Mouse (Mus musculus) CH12.LX (cell line): ENCODE measurements around the gene Maz. TPM values are rescaled to one million over a fixed set of nuclear protein-coding genes. Genes with fewer than 3 reads are reported as not detected.

ENCODE experiments used
- DNase-seq: peaks from one replicate; pipeline ENCODE4 v3.0.0-alpha.2; 2013; ENCODE audit errors: extremely low read depth
- H3K27ac ChIP-seq: 2 replicates; pipeline ENCODE4 v1.5.1; 2012; ENCODE audit warnings: low read depth, mild to moderate bottlenecking, control low read depth, moderate library complexity; ENCODE audit not compliant: insufficient read depth
- H3K27me3 ChIP-seq: replicated peaks from 2 replicates; pipeline ENCODE3; 2012; ENCODE audit warnings: inconsistent platforms
- H3K36me3 ChIP-seq, 2 experiments: replicated peaks in 1 of 2; 2 replicates each; pipeline versions ENCODE3 to v1.6.1; 2012; ENCODE audit warnings: inconsistent platforms in 1 of 2, low read length in 1 of 2, mild to moderate bottlenecking in 1 of 2, mixed read lengths in 1 of 2, moderate library complexity in 1 of 2; ENCODE audit not compliant: control insufficient read depth in 1 of 2, insufficient read depth in 1 of 2
- H3K4me1 ChIP-seq, 2 experiments: 2 replicates each; pipeline ENCODE4 v1.6.1; 2012; ENCODE audit warnings: inconsistent platforms in 1 of 2, moderate library complexity in 1 of 2; ENCODE audit not compliant: insufficient read depth in 2 of 2, control insufficient read depth in 1 of 2
- H3K4me2 ChIP-seq: 2 replicates; pipeline ENCODE4 v1.6.1; 2012; ENCODE audit warnings: low read depth, mild to moderate bottlenecking, control low read depth; ENCODE audit not compliant: poor library complexity, insufficient read depth, severe bottlenecking
- H3K4me3 ChIP-seq, 3 experiments: fragments of 150-350 bp in 1 of 3; sonication (generic) in 1 of 3; replicated peaks in 1 of 3; 2 replicates each; pipeline versions ENCODE3 to v1.5.1; 2011 to 2012; ENCODE audit warnings: low read depth in 2 of 3, low read length in 2 of 3, mild to moderate bottlenecking in 2 of 3, moderate library complexity in 2 of 3, control low read depth in 1 of 3, improper control_type of control experiment in 1 of 3, inconsistent platforms in 1 of 3, mixed read lengths in 1 of 3; ENCODE audit not compliant: poor library complexity in 1 of 3
- H3K79me2 ChIP-seq: replicated peaks from 2 replicates; pipeline ENCODE4 v1.6.1; 2012; ENCODE audit warnings: mild to moderate bottlenecking, moderate library complexity; ENCODE audit not compliant: control insufficient read depth, poor library complexity, insufficient read depth, severe bottlenecking; ENCODE audit errors: extremely low read depth
- H3K9ac ChIP-seq: 2 replicates; pipeline ENCODE4 v1.6.1; 2012; ENCODE audit warnings: low read depth, mild to moderate bottlenecking, control low read depth, moderate library complexity; ENCODE audit not compliant: insufficient read depth
- H3K9me3 ChIP-seq: replicated peaks from 2 replicates; pipeline ENCODE3; 2012; ENCODE audit warnings: low read length, inconsistent platforms, mixed read lengths
- CHD1 ChIP-seq: IDR thresholded peaks from 2 replicates; pipeline ENCODE4 v1.6.1; 2012; ENCODE audit warnings: low read depth, low read length, improper control_type of control experiment, inconsistent platforms
- CHD2 ChIP-seq: IDR thresholded peaks from 2 replicates; pipeline ENCODE4 v1.6.1; 2011; ENCODE audit warnings: low read length, improper control_type of control experiment
- CTCF ChIP-seq, 2 experiments: IDR thresholded peaks in 1 of 2; conservative IDR thresholded peaks in 1 of 2; 2 replicates each; pipeline ENCODE4 v1.5.1; 2011 to 2012; ENCODE audit warnings: low read depth in 2 of 2, low read length in 2 of 2, improper control_type of control experiment in 1 of 2, inconsistent platforms in 1 of 2, mild to moderate bottlenecking in 1 of 2, moderate library complexity in 1 of 2
- E2F4 ChIP-seq: IDR thresholded peaks from 2 replicates; pipeline ENCODE4 v1.6.1; 2011; ENCODE audit warnings: low read depth, low read length, improper control_type of control experiment; ENCODE audit not compliant: insufficient replicate concordance
- ELF1 ChIP-seq: IDR thresholded peaks from 2 replicates; pipeline ENCODE4 v1.6.1; 2014; ENCODE audit warnings: low read depth, mild to moderate bottlenecking, inconsistent platforms, low read length, improper control_type of control experiment
- ETS1 ChIP-seq: conservative IDR thresholded peaks from 2 replicates; pipeline ENCODE4 v1.6.1; 2012; ENCODE audit warnings: low read depth, mild to moderate bottlenecking, inconsistent platforms, low read length, improper control_type of control experiment, moderate library complexity
- HCFC1 ChIP-seq: IDR thresholded peaks from 2 replicates; pipeline ENCODE4 v1.6.1; 2012; ENCODE audit warnings: low read depth, mild to moderate bottlenecking, inconsistent platforms, low read length, improper control_type of control experiment
- IRF4 ChIP-seq: IDR thresholded peaks from 2 replicates; pipeline ENCODE4 v1.6.1; 2014; ENCODE audit warnings: low read depth, mild to moderate bottlenecking, inconsistent platforms, low read length, improper control_type of control experiment
- JUND ChIP-seq: conservative IDR thresholded peaks from 2 replicates; pipeline ENCODE4 v1.6.1; 2011; ENCODE audit warnings: low read depth, low read length, improper control_type of control experiment
- KAT2A ChIP-seq: IDR thresholded peaks from 2 replicates; pipeline ENCODE4 v1.6.1; 2012; ENCODE audit warnings: low read length, improper control_type of control experiment, inconsistent platforms; ENCODE audit not compliant: insufficient replicate concordance
- MAX ChIP-seq: IDR thresholded peaks from 2 replicates; pipeline ENCODE4 v1.6.1; 2011; ENCODE audit warnings: low read length, improper control_type of control experiment
- MAZ ChIP-seq: IDR thresholded peaks from 2 replicates; pipeline ENCODE4 v1.6.1; 2012; ENCODE audit warnings: low read depth, mild to moderate bottlenecking, inconsistent platforms, low read length, improper control_type of control experiment, moderate library complexity
- MEF2A ChIP-seq: IDR thresholded peaks from 2 replicates; pipeline ENCODE4 v1.6.1; 2014; ENCODE audit warnings: low read depth, mild to moderate bottlenecking, inconsistent platforms, low read length, improper control_type of control experiment, borderline replicate concordance
- MXI1 ChIP-seq: IDR thresholded peaks from 2 replicates; pipeline ENCODE4 v1.6.1; 2011; ENCODE audit warnings: mild to moderate bottlenecking, low read depth, low read length, improper control_type of control experiment
- MYC ChIP-seq: IDR thresholded peaks from 2 replicates; pipeline ENCODE4 v1.6.1; 2011; ENCODE audit warnings: low read depth, mild to moderate bottlenecking, improper control_type of control experiment, low read length
- NELFE ChIP-seq: IDR thresholded peaks from 2 replicates; pipeline ENCODE4 v1.6.1; 2011; ENCODE audit warnings: low read depth, low read length, improper control_type of control experiment
- NRF1 ChIP-seq: IDR thresholded peaks from 2 replicates; pipeline ENCODE4 v1.6.1; 2014; ENCODE audit warnings: low read depth, mild to moderate bottlenecking, inconsistent platforms, low read length, improper control_type of control experiment, moderate library complexity
- PAX5 ChIP-seq: IDR thresholded peaks from 2 replicates; pipeline ENCODE4 v1.6.1; 2012; ENCODE audit warnings: low read length, inconsistent platforms, mixed read lengths
- POLR2A ChIP-seq: IDR thresholded peaks from 2 replicates; pipeline ENCODE4 v1.6.1; 2011; ENCODE audit warnings: low read depth, mild to moderate bottlenecking, improper control_type of control experiment, low read length
- POLR2AphosphoS2 ChIP-seq: IDR thresholded peaks from 2 replicates; pipeline ENCODE4 v1.6.1; 2011; ENCODE audit warnings: low read depth, low read length, improper control_type of control experiment
- RAD21 ChIP-seq: IDR thresholded peaks from 2 replicates; pipeline ENCODE4 v1.6.1; 2011; ENCODE audit warnings: low read depth, mild to moderate bottlenecking, low read length, improper control_type of control experiment, moderate library complexity
- SMC3 ChIP-seq: IDR thresholded peaks from 2 replicates; pipeline ENCODE4 v1.6.1; 2011; ENCODE audit warnings: low read depth, low read length, improper control_type of control experiment
- TBP ChIP-seq: conservative IDR thresholded peaks from 2 replicates; pipeline ENCODE4 v1.6.1; 2011; ENCODE audit warnings: low read depth, low read length, improper control_type of control experiment
- UBTF ChIP-seq: IDR thresholded peaks from 2 replicates; pipeline ENCODE4 v1.6.1; 2012; ENCODE audit warnings: low read depth, mild to moderate bottlenecking, inconsistent platforms, low read length, improper control_type of control experiment, moderate library complexity
- USF1 ChIP-seq: IDR thresholded peaks from 2 replicates; pipeline ENCODE4 v1.6.1; 2014; ENCODE audit warnings: low read depth, mild to moderate bottlenecking, inconsistent platforms, low read length, improper control_type of control experiment
- ZC3H11A ChIP-seq: IDR thresholded peaks from 2 replicates; pipeline ENCODE4 v1.6.1; 2012; ENCODE audit warnings: low read depth, mild to moderate bottlenecking, inconsistent platforms, low read length, improper control_type of control experiment
- ZMIZ1 ChIP-seq: IDR thresholded peaks from 2 replicates; pipeline ENCODE4 v1.6.1; 2012; ENCODE audit warnings: low read depth, mild to moderate bottlenecking, inconsistent platforms, low read length, improper control_type of control experiment
- ZNF384 ChIP-seq: IDR thresholded peaks from 2 replicates; pipeline ENCODE4 v1.6.1; 2012; ENCODE audit warnings: low read depth, low read length, improper control_type of control experiment, inconsistent platforms
- dilution Hi-C: fragments of 300-500 bp; cut with MboI; formaldehyde crosslinking; loops from 2 replicates; pipeline ENCODE4 v1.14.3; 2020; ENCODE audit warnings: low sequenced_read_pairs; ENCODE audit not compliant: extremely low pct_unique_long_range_greater_than_20kb, extremely low pct_ligation_motif_present
- in situ Hi-C: fragments of 300-500 bp; cut with MboI; formaldehyde crosslinking; loops from 3 replicates; pipeline ENCODE4 v1.14.3; 2019; ENCODE audit warnings: low sequenced_read_pairs, low pct_ligation_motif_present, low pct_unique_long_range_greater_than_20kb, mixed read lengths
- polyA plus RNA-seq: library from polyadenylated mRNA; unstranded; fragments of >175 nt; gene quantifications from 2 replicates; pipeline ENCODE4 v1.2.1, GENCODE M21; 2012; ENCODE audit warnings: low read depth; ENCODE audit not compliant: insufficient read length
- total RNA-seq, 2 experiments: library from RNA; depleted of rRNA; stranded (reverse); fragments of 300-350 nt in 1 of 2; fragments of >200 nt in 1 of 2; gene quantifications; 2 replicates each; pipeline ENCODE4 v1.2.3; 2012 to 2014

Gene Maz
- total and polyA plus RNA-seq, 3 experiments, result 87.0 to 219 (median 91.2) TPM

DNA sequence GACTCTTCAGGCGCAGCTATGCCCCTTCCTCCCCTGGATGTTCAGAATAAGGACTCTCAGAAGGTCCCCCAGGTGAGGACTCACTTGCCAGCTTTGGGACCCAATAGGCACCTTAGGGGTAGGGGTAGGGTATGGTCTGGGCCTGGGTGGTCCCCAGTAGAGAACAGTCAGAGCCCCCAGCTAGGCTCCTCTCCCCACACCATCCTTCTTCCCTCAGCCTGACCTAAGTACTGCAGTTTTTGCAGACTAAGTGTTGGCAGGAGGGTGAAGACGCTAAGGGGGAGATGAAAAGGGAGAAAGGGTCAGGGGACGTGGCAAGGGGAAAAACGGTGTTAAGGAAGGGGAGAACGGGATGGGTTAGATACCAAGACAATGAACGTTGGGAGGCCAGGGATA lies 8.9 kb downstream of the Maz start:
- in situ Hi-C loops (loop anchor here (5.0 to 10.0 kb wide), 2 partner anchors 56 to 313 kb away; partner anchors contain the start of gene Coro1a), dilution Hi-C loops (no loop called here)
- Histone ChIP-seq H3K4me1 (peaks cover 23 to 70% of the 10 kb centered on the region in 2 experiments; a peak in 3 of 4 replicates), H3K9ac (peak overlapping the region; percentile 10; the same call in 1 of the 2 replicates), H3K27ac (no peak overlapping the region), H3K4me2 (no peak overlapping the region), H3K27me3 (no peaks in the 10 kb centered on the region), H3K4me3 (no peak overlapping the region), H3K79me2 (peaks cover 12% of the 10 kb centered on the region), H3K9me3 (no peaks in the 10 kb centered on the region), H3K36me3 (peaks cover 13 to 54% of the 10 kb centered on the region in 2 experiments)
- no peak for TF ChIP-seq CHD1
- no peak for TF ChIP-seq ZC3H11A
- TF ChIP-seq ZNF384, result no peak
- TF ChIP-seq CTCF (conservative IDR thresholded peaks at IDR 0.05 in 1 of 2, IDR thresholded peaks at IDR 0.05 in 1 of 2; ENCODE audit: low read depth in 2 of 2, low read length in 2 of 2), result no peak
- TF ChIP-seq HCFC1, result no peak
- TF ChIP-seq MAX, result no peak
- no peak for TF ChIP-seq RAD21
- TF ChIP-seq MAZ, result no peak
- no peak for TF ChIP-seq NRF1
- no peak for TF ChIP-seq KAT2A
- no peak for TF ChIP-seq ETS1
- no peak for TF ChIP-seq MYC
- TF ChIP-seq SMC3, result no peak
- no peak for TF ChIP-seq CHD2
- TF ChIP-seq POLR2A, result no peak
- DNase-seq, result no peak

DNA sequence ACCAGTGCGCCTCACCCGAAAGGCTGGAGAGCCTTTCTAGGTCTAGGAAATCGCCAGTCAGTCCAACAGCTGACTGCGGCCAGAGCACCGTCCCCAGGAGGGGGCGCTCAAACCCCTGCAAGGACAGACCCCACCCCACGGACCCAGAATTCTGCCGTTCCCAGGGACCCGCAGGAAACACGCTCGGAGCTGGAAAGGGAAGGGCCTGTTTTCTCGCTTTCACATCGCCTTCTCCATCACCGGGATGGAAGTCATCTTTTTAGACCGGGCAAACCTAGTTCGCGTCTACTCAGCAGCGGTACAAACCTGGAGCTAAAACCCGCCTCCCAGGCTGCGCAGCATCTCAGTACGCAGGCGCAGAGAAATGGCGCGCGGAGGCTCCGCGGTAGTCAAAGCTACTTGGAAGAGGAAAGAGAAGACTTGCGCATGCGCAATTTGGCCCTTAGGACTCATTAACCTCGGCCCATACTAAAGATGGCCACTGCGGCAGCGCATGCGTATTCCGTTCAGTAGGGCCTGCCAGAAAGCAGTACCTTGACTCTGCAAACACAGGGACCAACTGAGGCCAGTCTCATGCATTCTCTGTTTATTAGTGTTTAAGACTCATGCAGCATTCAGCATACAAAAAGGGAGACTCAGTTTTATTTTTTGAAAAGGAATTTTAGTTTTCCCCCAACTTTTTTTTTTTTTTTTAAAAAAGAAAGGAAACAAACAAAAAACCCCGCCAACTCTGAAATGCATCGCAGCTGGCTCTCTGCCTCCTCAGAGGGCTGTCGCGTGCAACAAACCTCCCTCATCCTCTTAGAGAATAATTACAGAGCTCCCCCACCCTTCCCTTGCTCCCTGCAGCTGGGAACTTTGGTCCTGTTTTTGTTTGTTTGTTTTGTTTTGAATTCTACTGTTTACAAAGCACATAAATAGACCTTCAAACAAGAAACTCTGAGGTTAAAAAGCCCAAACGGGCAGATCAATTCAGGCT lies 9.6 kb downstream of the Maz start, which contains the start of gene Pagr1a:
Gene Pagr1a, minus strand, starts transcription at position 382 of the 979 bp plus-strand sequence.
- H3K4me2 ChIP-seq, result peak within 1 kb of the TSS; percentile 77
- DNase-seq, result peak; percentile 100
- peaks cover 8 to 53% of the 10 kb centered on the region in 2 experiments for H3K36me3 ChIP-seq
- peak within 1 kb of the TSS; percentile 80 for H3K27ac ChIP-seq
- H3K27me3 ChIP-seq, result no peaks in the 10 kb centered on the region
- H3K4me1 ChIP-seq, result peaks cover 22 to 70% of the 10 kb centered on the region in 2 experiments; a peak in 3 of 4 replicates
- dilution Hi-C loops (no loop called here), in situ Hi-C loops (loop anchor here (5.0 to 10.0 kb wide), 2 partner anchors 55 to 312 kb away; partner anchors contain the start of gene Coro1a)
- peak within 1 kb of the TSS; percentile 65 to 92 (median 89) for H3K4me3 ChIP-seq
- peaks cover 14% of the 10 kb centered on the region for H3K79me2 ChIP-seq
- H3K9me3 ChIP-seq, result no peaks in the 10 kb centered on the region
- peak within 1 kb of the TSS; percentile 91 for H3K9ac ChIP-seq
- no peak for TF ChIP-seq USF1
- TF ChIP-seq POLR2AphosphoS2, result no peak; the same call in 1 of the 2 replicates
- TF ChIP-seq SMC3, result peak; percentile 61
- peak; percentile 96 for TF ChIP-seq E2F4
- peak; percentile 70; the same call in 1 of the 2 replicates for TF ChIP-seq MXI1
- 0 out of 2 replicates have a peak, but pooled peaks have one; percentile 2 for TF ChIP-seq MYC
- TF ChIP-seq CHD1, result no peak
- TF ChIP-seq MAZ, result no peak
- TF ChIP-seq MAX, result no peak; the same call in none of the 2 replicates
- TF ChIP-seq POLR2A, result peak; percentile 74
- peak; percentile 92 for TF ChIP-seq HCFC1
- TF ChIP-seq PAX5, result no peak
- TF ChIP-seq JUND, result no peak
- peak; percentile 88; the same call in 1 of the 2 replicates for TF ChIP-seq KAT2A
- TF ChIP-seq ZMIZ1, result peak; percentile 11; the same call in 1 of the 2 replicates
- no peak; the same call in 1 of the 2 replicates for TF ChIP-seq TBP
- TF ChIP-seq NELFE, result peak; percentile 85
- TF ChIP-seq RAD21, result peak; percentile 45
- TF ChIP-seq ELF1, result peak; percentile 83
- TF ChIP-seq IRF4, result peak; percentile 21; the same call in 1 of the 2 replicates
- TF ChIP-seq UBTF, result no peak
- peak; percentile 23; the same call in 1 of the 2 replicates for TF ChIP-seq MEF2A
- TF ChIP-seq NRF1, result peak; percentile 98
